Mouse (Mus musculus): ENCODE data around the gene Cdk5r2. TPM values are rescaled to one million over a fixed set of nuclear protein-coding genes. Genes with fewer than 3 reads are reported as not detected.
"Not testable (repeated sequence)": the region's sequence is repeated elsewhere in the genome, so short reads cannot be mapped to it uniquely, and the experiment has no call there.

The Cdk5r2 gene
- 100 to 1,000 TPM; 193 to 196 TPM for total RNA-seq (2021)
- long read RNA-seq, experiment 1, transcript Cdk5r2-201 (1 exons, 2,799 nt): major isoform, 77 of 78 reads
- long read RNA-seq, experiment 1, partial matches to known transcripts: 0 of 78 reads
- long read RNA-seq, experiment 1, other reads (novel, unspliced or antisense): 1 of 78 reads
- long read RNA-seq, experiment 2, transcript Cdk5r2-201 (1 exons, 2,799 nt): major isoform, 104 of 104 reads
- long read RNA-seq, experiment 2, partial matches to known transcripts: 0 of 104 reads
- long read RNA-seq, experiment 2, other reads (novel, unspliced or antisense): 0 of 104 reads

DNA sequence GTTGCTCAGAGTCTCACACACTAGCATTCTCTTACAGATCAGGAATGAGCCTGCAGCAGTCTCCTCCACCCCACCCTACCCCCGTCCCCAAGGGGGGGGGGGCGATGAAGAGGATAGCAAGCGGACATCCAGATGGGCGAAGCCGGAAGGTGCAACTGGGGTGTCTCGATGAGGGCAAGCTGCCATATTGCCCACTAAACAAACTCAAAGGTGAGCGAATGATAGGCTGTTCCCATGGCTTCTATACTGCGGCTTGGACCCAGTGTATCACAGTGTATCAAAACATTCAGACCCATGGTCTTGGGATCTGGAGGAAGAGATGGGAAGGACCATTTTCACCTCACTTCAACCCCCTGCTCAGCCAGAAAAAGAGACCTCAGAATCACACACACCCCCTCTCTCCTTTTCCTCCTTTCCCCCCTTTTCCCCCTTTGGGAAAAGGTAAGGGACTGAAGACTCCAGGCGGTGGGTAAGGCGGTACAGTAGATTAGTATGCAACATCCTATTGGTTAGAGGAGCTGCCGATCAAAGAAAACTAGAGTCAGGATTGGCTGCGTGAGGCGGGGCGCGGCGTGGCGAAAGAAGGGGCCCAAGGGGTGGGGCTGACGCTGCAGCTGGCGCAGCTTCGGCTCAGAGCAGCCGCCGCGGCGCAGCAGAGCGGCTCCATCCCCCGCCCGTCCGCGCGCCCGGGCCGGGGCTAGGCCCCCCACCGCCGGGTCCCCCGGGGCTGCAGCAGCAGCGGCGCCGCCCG is at the start of gene Cdk5r2:
Gene Cdk5r2 (plus strand): TSS at position 629 of the 751 bp plus-strand sequence.
- no peak for TF ChIP-seq CTCF (conservative IDR thresholded peaks at IDR 0.05)
- DNase-seq (ENCODE audit: low spot score in 2 of 2): peak; percentile 94 to 96
- peak within 1 kb of the TSS; percentile 94 for H3K27ac ChIP-seq
- peak within 1 kb of the TSS; percentile 70 for H3K4me3 ChIP-seq

GRCm38 (mm10) chr1:74805340-74805835 is 49.3 kb upstream of the Cdk5r2 start:
- DNase-seq (ENCODE audit: low spot score in 2 of 2): no peak
- Histone ChIP-seq H3K27ac (no peak overlapping the region), H3K4me3 (no peak overlapping the region)
- no peak for TF ChIP-seq CTCF (conservative IDR thresholded peaks at IDR 0.05)

- Histone ChIP-seq H3K27ac (0 out of 2 replicates have a peak overlapping the region, but pooled peaks have one; percentile 86), H3K4me3 (no peak overlapping the region)
- DNase-seq (ENCODE audit: low spot score in 2 of 2): no peak
- no peak for TF ChIP-seq CTCF (conservative IDR thresholded peaks at IDR 0.05)
Observed at GRCm38 (mm10) chr1:74805843-74806242, 48.9 kb upstream of the Cdk5r2 start.

DNA sequence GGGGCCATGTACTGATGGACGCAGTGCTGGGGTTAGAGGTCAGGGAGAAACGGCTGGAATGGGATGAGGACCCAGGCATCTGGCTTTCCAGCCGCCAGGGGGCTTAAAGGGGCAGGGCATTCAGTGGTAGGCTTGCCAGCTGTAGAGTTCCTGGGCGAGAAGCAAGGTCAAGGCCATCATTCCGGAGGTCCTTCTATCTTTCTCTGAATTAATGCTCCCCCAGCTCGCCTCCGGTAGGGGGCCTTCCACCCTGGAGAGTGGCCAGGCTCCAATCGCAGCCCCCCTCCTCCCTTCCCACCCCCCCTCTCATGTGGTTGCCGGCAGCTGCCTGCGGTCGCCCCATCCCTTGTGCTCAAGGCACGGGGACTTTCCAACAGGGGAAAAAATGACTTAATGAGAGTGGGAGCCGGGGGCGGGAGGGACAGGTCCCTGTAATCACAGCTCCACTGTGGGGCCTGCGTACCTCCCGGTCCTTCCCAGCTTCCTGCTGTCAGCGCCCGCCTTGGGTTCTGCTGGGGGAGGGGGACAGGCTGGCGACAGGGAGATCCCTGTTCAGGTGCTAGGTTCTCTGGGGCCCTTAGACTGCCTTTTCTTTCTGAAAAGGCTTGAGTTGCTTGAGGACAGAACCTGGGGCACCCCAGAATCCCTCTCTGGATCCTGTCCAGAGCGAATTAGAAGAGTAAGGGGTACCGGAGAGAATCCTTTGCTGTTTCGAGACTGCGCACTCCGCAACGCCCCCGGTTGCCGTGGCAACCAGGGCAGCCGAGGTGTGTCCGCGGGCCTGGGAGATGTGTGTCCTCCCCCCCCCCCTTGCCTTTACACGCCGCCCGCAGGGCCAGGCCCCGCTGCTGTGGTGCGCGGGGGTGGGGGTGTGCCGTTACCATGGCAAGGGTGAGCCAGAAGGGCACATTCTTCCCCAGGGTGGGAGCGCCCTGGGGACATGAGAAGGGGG is 48.1 kb upstream of the Cdk5r2 start:
- DNase-seq (ENCODE audit: low spot score in 2 of 2): peak; percentile 42 to 61
- TF ChIP-seq CTCF (conservative IDR thresholded peaks at IDR 0.05): peak; percentile 63
- H3K27ac ChIP-seq: peak overlapping the region; percentile 86
- peak overlapping the region; percentile 44 for H3K4me3 ChIP-seq

DNA sequence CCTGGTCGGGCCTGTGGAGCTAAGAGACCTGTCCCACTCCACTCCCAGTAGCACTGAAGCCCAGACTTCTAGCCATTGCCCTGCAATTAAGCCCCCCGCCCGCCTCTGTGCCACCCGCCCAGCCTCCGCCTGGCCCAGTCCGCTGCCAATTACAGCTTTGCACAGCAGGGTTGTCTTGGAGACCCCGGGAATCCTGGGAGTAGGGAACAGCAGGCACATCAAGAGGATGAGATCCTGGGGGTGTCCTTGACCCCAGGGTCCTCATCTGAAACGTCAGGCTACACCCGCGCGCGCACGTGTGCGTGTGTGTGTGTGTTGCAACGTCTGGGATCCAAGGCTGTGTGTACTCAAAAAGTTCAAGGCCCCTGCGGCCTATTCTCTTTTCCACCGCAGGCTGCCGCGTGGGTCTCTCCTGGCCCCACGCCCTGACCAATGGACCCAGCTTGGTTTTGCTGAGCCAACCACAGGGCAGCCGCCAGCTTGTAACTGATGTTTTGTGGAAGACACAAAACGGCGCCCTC is 47.1 kb upstream of the Cdk5r2 start:
- peak overlapping the region; percentile 86 for H3K27ac ChIP-seq
- TF ChIP-seq CTCF (conservative IDR thresholded peaks at IDR 0.05): no peak
- DNase-seq (ENCODE audit: low spot score in 2 of 2): no peak
- H3K4me3 ChIP-seq: peak overlapping the region; percentile 44; the same call in 1 of the 2 replicates

DNA sequence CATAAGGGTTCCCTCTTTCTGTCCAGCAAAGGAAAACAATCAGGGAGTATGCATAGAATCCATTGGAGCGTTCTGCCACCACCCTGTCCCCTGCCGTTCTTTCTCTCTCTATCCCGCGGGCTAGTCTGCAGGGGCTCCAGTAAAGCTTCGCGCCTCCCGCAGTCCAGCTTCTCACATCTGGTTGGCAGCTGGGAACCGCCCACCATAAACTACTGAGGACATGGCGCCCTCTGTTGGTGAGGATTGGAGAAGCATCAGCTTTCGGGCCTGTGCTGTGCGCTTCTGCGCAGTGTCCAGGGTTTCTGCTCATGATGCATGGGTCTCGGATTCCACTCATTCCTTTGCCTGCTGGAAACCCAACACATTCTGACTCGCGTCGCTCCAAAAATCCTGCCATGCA is 46.7 kb upstream of the Cdk5r2 start:
- Histone ChIP-seq H3K4me3 (peak overlapping the region; percentile 13; the same call in 1 of the 2 replicates), H3K27ac (peak overlapping the region; percentile 86; the same call in 1 of the 2 replicates)
- peak; percentile 93 for TF ChIP-seq CTCF (conservative IDR thresholded peaks at IDR 0.05)
- peak; percentile 87 to 91 for DNase-seq (ENCODE audit: low spot score in 2 of 2)

- Histone ChIP-seq H3K4me3 (no peak overlapping the region), H3K27ac (no peak overlapping the region)
- peak; percentile 57 for TF ChIP-seq CTCF (conservative IDR thresholded peaks at IDR 0.05)
- no peak for DNase-seq (ENCODE audit: low spot score in 2 of 2)
Observed at GRCm38 (mm10) chr1:74809007-74809406, 45.7 kb upstream of the Cdk5r2 start.

- DNase-seq (ENCODE audit: low spot score in 2 of 2): no peak
- H3K27ac ChIP-seq: no peak overlapping the region
- H3K4me3 ChIP-seq: no peak overlapping the region
- peak; percentile 59 for TF ChIP-seq CTCF (conservative IDR thresholded peaks at IDR 0.05)
Observed at GRCm38 (mm10) chr1:74814931-74815647, 39.6 kb upstream of the Cdk5r2 start.

DNA sequence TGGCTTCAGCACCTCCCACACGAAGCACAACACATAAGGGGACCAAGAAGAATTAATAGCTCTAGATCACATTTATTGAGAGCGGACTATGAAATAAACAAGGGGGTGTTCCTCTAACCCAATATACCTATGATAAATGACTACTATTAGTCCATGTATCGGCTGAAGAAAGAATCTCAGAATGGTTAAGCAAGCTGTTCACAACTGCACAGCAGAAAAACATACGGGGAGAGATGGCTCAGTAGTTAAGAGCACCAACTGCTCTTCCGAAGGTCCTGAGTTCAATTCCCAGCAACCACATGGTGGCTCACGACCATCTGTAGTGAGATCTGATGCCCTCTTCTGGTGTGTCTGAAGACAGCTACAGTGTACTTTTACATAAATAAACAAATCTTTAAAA is 38.8 kb upstream of the Cdk5r2 start:
- H3K4me3 ChIP-seq: not testable (repeated sequence)
- TF ChIP-seq CTCF (conservative IDR thresholded peaks at IDR 0.05): peak; percentile 56
- H3K27ac ChIP-seq: peak overlapping the region; percentile 97; the same call in 1 of the 2 replicates

GRCm38 (mm10) chr1:74816612-74817199 is 38.0 kb upstream of the Cdk5r2 start:
- DNase-seq (ENCODE audit: low spot score in 2 of 2): peak; percentile 88 to 89
- Histone ChIP-seq H3K4me3 (peak overlapping the region; percentile 69), H3K27ac (peak overlapping the region; percentile 97)
- no peak for TF ChIP-seq CTCF (conservative IDR thresholded peaks at IDR 0.05)

More for the DNA sequence above, 38.8 kb upstream of the Cdk5r2 start:
- DNase-seq (ENCODE audit: low spot score in 2 of 2): not testable (repeated sequence)

GRCm38 (mm10) chr1:74817219-74817618 is 37.5 kb upstream of the Cdk5r2 start:
- DNase-seq (ENCODE audit: low spot score in 2 of 2): no peak
- TF ChIP-seq CTCF (conservative IDR thresholded peaks at IDR 0.05): no peak
- Histone ChIP-seq H3K27ac (peak overlapping the region; percentile 97), H3K4me3 (peak overlapping the region; percentile 69)

Data from layer of hippocampus, adult 2 months (tissue).